Mouse (Mus musculus) embryo, embryonic 11.5 days (tissue): ENCODE results near the gene Ubr7.
A peak's percentile ranks its signal among the peaks of the same experiment; 100 is the strongest.

Experiments
- DNase-seq: peaks from one replicate; pipeline ENCODE4 v3.0.0-alpha.2; 2012; ENCODE audit warnings: low read depth, low spot score

The Ubr7 gene

GRCm38 (mm10) chr12:102757689-102758402 lies at the start of gene Ubr7, which contains the start of the genes Gm28051 and Gon7:
Gene Ubr7, plus strand, starts transcription at chr12:102757967.
Gene Gm28051, minus strand, starts transcription at chr12:102757765.
Gene Gon7, minus strand, starts transcription at chr12:102757803.
- peak; percentile 94 for DNase-seq

- no peak for DNase-seq
Measured at GRCm38 (mm10) chr12:102708220-102708619, 49.5 kb upstream of the Ubr7 start.

- DNase-seq = no peak
Measured at GRCm38 (mm10) chr12:102709896-102710295, 47.9 kb upstream of the Ubr7 start.

GRCm38 (mm10) chr12:102710851-102711375 lies 46.9 kb upstream of the Ubr7 start:
- no peak for DNase-seq

- DNase-seq = no peak
Measured at GRCm38 (mm10) chr12:102713153-102713865, 44.5 kb upstream of the Ubr7 start.

GRCm38 (mm10) chr12:102714116-102714515 lies 43.7 kb upstream of the Ubr7 start:
- no peak for DNase-seq

GRCm38 (mm10) chr12:102714654-102715395 lies 42.9 kb upstream of the Ubr7 start:
- no peak for DNase-seq

- peak; percentile 69 for DNase-seq
Measured at GRCm38 (mm10) chr12:102719552-102720315, 38.0 kb upstream of the Ubr7 start.

GRCm38 (mm10) chr12:102722451-102722850 lies 35.3 kb upstream of the Ubr7 start:
- no peak for DNase-seq

- no peak for DNase-seq
Measured at GRCm38 (mm10) chr12:102722966-102723365, 34.8 kb upstream of the Ubr7 start.

- DNase-seq = no peak
Measured at GRCm38 (mm10) chr12:102723861-102724260, 33.9 kb upstream of the Ubr7 start.

GRCm38 (mm10) chr12:102725146-102725545 lies 32.6 kb upstream of the Ubr7 start:
- DNase-seq = no peak

GRCm38 (mm10) chr12:102725761-102726175 lies 32.0 kb upstream of the Ubr7 start:
- DNase-seq = no peak

GRCm38 (mm10) chr12:102729855-102730797 lies 27.6 kb upstream of the Ubr7 start:
- peak; percentile 86 for DNase-seq

- peak; percentile 56 for DNase-seq
Measured at GRCm38 (mm10) chr12:102730798-102731619, 26.8 kb upstream of the Ubr7 start.

GRCm38 (mm10) chr12:102733381-102733780 lies 24.4 kb upstream of the Ubr7 start:
- DNase-seq = peak; percentile 48

GRCm38 (mm10) chr12:102739096-102739495 lies 18.7 kb upstream of the Ubr7 start:
- no peak for DNase-seq

GRCm38 (mm10) chr12:102740285-102740684 lies 17.5 kb upstream of the Ubr7 start:
- DNase-seq = no peak

GRCm38 (mm10) chr12:102742056-102742455 lies 15.7 kb upstream of the Ubr7 start:
- DNase-seq = no peak
